Mouse (Mus musculus) megakaryocyte, embryonic 14.5 days (primary cell): ENCODE measurements around the gene Cenpp. TPM values are rescaled to one million over a fixed set of nuclear protein-coding genes. Genes with fewer than 3 reads are reported as not detected.

Experiments used
- H3K27me3 ChIP-seq: replicated peaks from 2 replicates; pipeline ENCODE3; 2012; ENCODE audit warnings: inconsistent platforms
- H3K36me3 ChIP-seq: replicated peaks from 2 replicates; pipeline ENCODE3; 2012; ENCODE audit warnings: low read length, inconsistent platforms, mixed read lengths
- H3K4me1 ChIP-seq: 2 replicates; pipeline ENCODE4 v1.6.1; 2012; ENCODE audit warnings: inconsistent platforms
- H3K4me3 ChIP-seq: replicated peaks from 2 replicates; pipeline ENCODE3; 2012; ENCODE audit warnings: moderate library complexity, mild to moderate bottlenecking, inconsistent platforms
- H3K9me3 ChIP-seq: 2 replicates; pipeline ENCODE4 v1.6.1; 2012; ENCODE audit warnings: inconsistent platforms
- FLI1 ChIP-seq: IDR thresholded peaks from 2 replicates; pipeline ENCODE4 v1.6.1; 2012; ENCODE audit warnings: low read length, inconsistent platforms, mixed read lengths
- GATA1 ChIP-seq: IDR thresholded peaks from 3 replicates; pipeline ENCODE4 v1.6.1; 2012; ENCODE audit warnings: mixed read lengths, low read length, inconsistent platforms, borderline replicate concordance
- polyA plus RNA-seq: library from polyadenylated mRNA; stranded (reverse); fragments of >175 nt; gene quantifications from 2 replicates; pipeline ENCODE4 v1.2.3, GENCODE M21; 2012; ENCODE audit warnings: low replicate concordance; ENCODE audit not compliant: insufficient read depth

Cenpp gene
- polyA plus RNA-seq, 1 experiment = 1.8 TPM

- H3K4me3 ChIP-seq = no peak overlapping the region
- H3K9me3 ChIP-seq = no peaks in the 10 kb centered on the region
- H3K27me3 ChIP-seq = no peaks in the 10 kb centered on the region
- no peaks in the 10 kb centered on the region for H3K36me3 ChIP-seq
- H3K4me1 ChIP-seq = peaks cover 34% of the 10 kb centered on the region
- TF ChIP-seq FLI1 = no peak
- no peak for TF ChIP-seq GATA1
These were observed 82.2 kb downstream of the Cenpp start for GRCm38 (mm10) chr13:49570371-49570770.

GRCm38 (mm10) chr13:49564347-49564746 lies 88.2 kb downstream of the Cenpp start:
- Histone ChIP-seq H3K4me3 (no peak overlapping the region), H3K9me3 (no peaks in the 10 kb centered on the region), H3K27me3 (no peaks in the 10 kb centered on the region), H3K4me1 (peaks cover 60% of the 10 kb centered on the region), H3K36me3 (no peaks in the 10 kb centered on the region)
- TF ChIP-seq GATA1 (no peak), FLI1 (no peak)

- Histone ChIP-seq H3K36me3 (no peaks in the 10 kb centered on the region), H3K4me3 (peak overlapping the region; percentile 67), H3K9me3 (no peaks in the 10 kb centered on the region), H3K4me1 (peaks cover 75% of the 10 kb centered on the region), H3K27me3 (no peaks in the 10 kb centered on the region)
- no peak for TF ChIP-seq FLI1
- TF ChIP-seq GATA1 = peak; percentile 49; the same call in 1 of the 3 replicates
These were observed 91.7 kb downstream of the Cenpp start for GRCm38 (mm10) chr13:49560886-49561285.

- peaks cover 63% of the 10 kb centered on the region for H3K4me1 ChIP-seq
- no peaks in the 10 kb centered on the region for H3K27me3 ChIP-seq
- H3K36me3 ChIP-seq = no peaks in the 10 kb centered on the region
- H3K4me3 ChIP-seq = no peak overlapping the region
- H3K9me3 ChIP-seq = no peaks in the 10 kb centered on the region
- TF ChIP-seq GATA1 (no peak), FLI1 (no peak)
These were observed 93.4 kb downstream of the Cenpp start for GRCm38 (mm10) chr13:49559185-49559584.

- Histone ChIP-seq H3K9me3 (no peaks in the 10 kb centered on the region), H3K4me1 (peaks cover 53% of the 10 kb centered on the region), H3K4me3 (no peak overlapping the region), H3K27me3 (no peaks in the 10 kb centered on the region), H3K36me3 (no peaks in the 10 kb centered on the region)
- no peak for TF ChIP-seq FLI1
- TF ChIP-seq GATA1 = no peak
These were observed 95.7 kb downstream of the Cenpp start for GRCm38 (mm10) chr13:49556924-49557323.

GRCm38 (mm10) chr13:49556203-49556602 lies 96.4 kb downstream of the Cenpp start:
- Histone ChIP-seq H3K9me3 (no peaks in the 10 kb centered on the region), H3K27me3 (no peaks in the 10 kb centered on the region)
- no peak for TF ChIP-seq FLI1
- TF ChIP-seq GATA1 = no peak

GRCm38 (mm10) chr13:49554519-49554918 lies 98.1 kb downstream of the Cenpp start:
- Histone ChIP-seq H3K9me3 (no peaks in the 10 kb centered on the region), H3K36me3 (no peaks in the 10 kb centered on the region), H3K27me3 (no peaks in the 10 kb centered on the region), H3K4me1 (peaks cover 40% of the 10 kb centered on the region), H3K4me3 (no peak overlapping the region)
- TF ChIP-seq FLI1 = no peak
- no peak for TF ChIP-seq GATA1

More at GRCm38 (mm10) chr13:49556203-49556602, 96.4 kb downstream of the Cenpp start:
- Histone ChIP-seq H3K4me3 (peak overlapping the region; percentile 10), H3K4me1 (peaks cover 53% of the 10 kb centered on the region), H3K36me3 (no peaks in the 10 kb centered on the region)

- Histone ChIP-seq H3K9me3 (no peaks in the 10 kb centered on the region), H3K27me3 (no peaks in the 10 kb centered on the region), H3K36me3 (no peaks in the 10 kb centered on the region), H3K4me1 (peaks cover 37% of the 10 kb centered on the region), H3K4me3 (no peak overlapping the region)
- no peak for TF ChIP-seq GATA1
- no peak for TF ChIP-seq FLI1
These were observed 103.0 kb downstream of the Cenpp start for GRCm38 (mm10) chr13:49549616-49550015.

GRCm38 (mm10) chr13:49547563-49548150 lies 104.9 kb downstream of the Cenpp start:
- no peaks in the 10 kb centered on the region for H3K36me3 ChIP-seq
- H3K4me3 ChIP-seq = no peak overlapping the region
- no peak for TF ChIP-seq FLI1
- no peak for TF ChIP-seq GATA1
- no peaks in the 10 kb centered on the region for H3K9me3 ChIP-seq
- H3K27me3 ChIP-seq = no peaks in the 10 kb centered on the region
- peaks cover 32% of the 10 kb centered on the region for H3K4me1 ChIP-seq

- Histone ChIP-seq H3K27me3 (no peaks in the 10 kb centered on the region), H3K36me3 (no peaks in the 10 kb centered on the region), H3K4me1 (peaks cover 22% of the 10 kb centered on the region), H3K4me3 (no peak overlapping the region), H3K9me3 (no peaks in the 10 kb centered on the region)
- TF ChIP-seq FLI1 = no peak
- no peak for TF ChIP-seq GATA1
These were observed 106.1 kb downstream of the Cenpp start for GRCm38 (mm10) chr13:49546517-49546916.

GRCm38 (mm10) chr13:49545646-49546045 lies 106.9 kb downstream of the Cenpp start:
- peaks cover 21% of the 10 kb centered on the region for H3K4me1 ChIP-seq
- TF ChIP-seq GATA1 = no peak
- no peak for TF ChIP-seq FLI1
- no peaks in the 10 kb centered on the region for H3K27me3 ChIP-seq
- H3K9me3 ChIP-seq = no peaks in the 10 kb centered on the region
- H3K4me3 ChIP-seq = no peak overlapping the region
- no peaks in the 10 kb centered on the region for H3K36me3 ChIP-seq

GRCm38 (mm10) chr13:49544279-49544678 lies 108.3 kb downstream of the Cenpp start, which contains the start of gene Aspn:
Aspn (plus strand) TSS chr13:49544443.
- Histone ChIP-seq H3K9me3 (no peaks in the 10 kb centered on the region), H3K4me3 (no peak within 1 kb of the TSS), H3K4me1 (peaks cover 17% of the 10 kb centered on the region), H3K27me3 (no peaks in the 10 kb centered on the region), H3K36me3 (no peaks in the 10 kb centered on the region)
- TF ChIP-seq GATA1 = no peak
- no peak for TF ChIP-seq FLI1
